Mouse (Mus musculus) MEL (cell line): ENCODE results near the gene Gramd1b. TPM values are rescaled to one million over a fixed set of nuclear protein-coding genes. Genes with fewer than 3 reads are reported as not detected.

Experiments used
- DNase-seq: peaks from one replicate; pipeline ENCODE4 v3.0.0; 2011; ENCODE audit warnings: low read depth, low spot score
- H3K27ac ChIP-seq: 2 replicates; pipeline ENCODE4 v1.5.1; 2012; ENCODE audit warnings: low read depth, mild to moderate bottlenecking, control low read depth, low read length, moderate library complexity; ENCODE audit not compliant: control insufficient read depth
- H3K27me3 ChIP-seq, 2 experiments: fragments of 150-350 bp in 1 of 2; sonication (generic) in 1 of 2; 2 replicates each; pipeline ENCODE4 v1.6.1; 2012; ENCODE audit warnings: low read length in 2 of 2, mild to moderate bottlenecking in 2 of 2, improper control_type of control experiment in 1 of 2, moderate library complexity in 1 of 2; ENCODE audit not compliant: insufficient read depth in 2 of 2, control insufficient read depth in 1 of 2
- H3K36me3 ChIP-seq, 2 experiments: 2 replicates each; pipeline ENCODE4 v1.6.1; 2012 to 2014; ENCODE audit warnings: low read length in 2 of 2, improper control_type of control experiment in 1 of 2, inconsistent platforms in 1 of 2, mild to moderate bottlenecking in 1 of 2; ENCODE audit not compliant: insufficient read depth in 2 of 2, control insufficient read depth in 1 of 2
- H3K4me1 ChIP-seq, 2 experiments: fragments of 150-350 bp in 1 of 2; sonication (generic) in 1 of 2; 2 replicates each; pipeline ENCODE4 v1.6.1; 2012; ENCODE audit warnings: low read length in 2 of 2, improper control_type of control experiment in 1 of 2, mild to moderate bottlenecking in 1 of 2; ENCODE audit not compliant: insufficient read depth in 2 of 2, control insufficient read depth in 1 of 2
- H3K4me3 ChIP-seq, 2 experiments: fragments of 150-350 bp in 1 of 2; sonication (generic) in 1 of 2; 2 replicates each; pipeline ENCODE4 v1.5.1; 2012; ENCODE audit warnings: low read depth in 2 of 2, low read length in 2 of 2, mild to moderate bottlenecking in 2 of 2, moderate library complexity in 2 of 2, control low read depth in 1 of 2, improper control_type of control experiment in 1 of 2; ENCODE audit not compliant: control insufficient read depth in 1 of 2, insufficient read depth in 1 of 2
- H3K79me2 ChIP-seq: 2 replicates; pipeline ENCODE4 v1.6.1; 2012; ENCODE audit warnings: mild to moderate bottlenecking, low read length, moderate library complexity; ENCODE audit not compliant: control insufficient read depth, poor library complexity, insufficient read depth
- H3K9ac ChIP-seq: 2 replicates; pipeline ENCODE4 v1.6.1; 2012; ENCODE audit warnings: low read depth, mild to moderate bottlenecking, control low read depth, low read length, moderate library complexity; ENCODE audit not compliant: control insufficient read depth, poor library complexity, severe bottlenecking
- H3K9me3 ChIP-seq: fragments of 150-350 bp; sonication (generic); replicated peaks from 2 replicates; pipeline ENCODE4 v1.6.1; 2012; ENCODE audit warnings: mild to moderate bottlenecking, low read length, improper control_type of control experiment, moderate library complexity; ENCODE audit not compliant: insufficient read depth
- CHD2 ChIP-seq: IDR thresholded peaks from 2 replicates; pipeline ENCODE4 v1.6.1; 2011; ENCODE audit warnings: low read length, improper control_type of control experiment
- CTCF ChIP-seq, 3 experiments: IDR thresholded peaks in 2 of 3; conservative IDR thresholded peaks in 1 of 3; 2 replicates each; pipeline ENCODE4 v1.5.1; 2011 to 2012; ENCODE audit warnings: low read length in 3 of 3, low read depth in 2 of 3, mild to moderate bottlenecking in 2 of 3, improper control_type of control experiment in 1 of 3, inconsistent platforms in 1 of 3, mixed read lengths in 1 of 3, moderate library complexity in 1 of 3; ENCODE audit not compliant: control insufficient read depth in 1 of 3, insufficient read depth in 1 of 3, poor library complexity in 1 of 3, severe bottlenecking in 1 of 3
- EP300 ChIP-seq, 2 experiments: IDR thresholded peaks; 2 replicates each; pipeline ENCODE4 v1.6.1; 2011; ENCODE audit warnings: improper control_type of control experiment in 2 of 2, low read length in 2 of 2, low read depth in 1 of 2, mild to moderate bottlenecking in 1 of 2
- ETS1 ChIP-seq: IDR thresholded peaks from 2 replicates; pipeline ENCODE4 v1.6.1; 2012; ENCODE audit warnings: low read depth, mild to moderate bottlenecking, inconsistent platforms, low read length, improper control_type of control experiment, moderate library complexity
- GABPA ChIP-seq: IDR thresholded peaks from 2 replicates; pipeline ENCODE4 v1.6.1; 2012; ENCODE audit warnings: low read depth, mild to moderate bottlenecking, inconsistent platforms, low read length, improper control_type of control experiment, moderate library complexity
- GATA1 ChIP-seq: IDR thresholded peaks from 2 replicates; pipeline ENCODE4 v1.6.1; 2011; ENCODE audit warnings: low read depth, low read length, improper control_type of control experiment
- KAT2A ChIP-seq: conservative IDR thresholded peaks from 2 replicates; pipeline ENCODE4 v1.6.1; 2012; ENCODE audit warnings: low read depth, low read length, improper control_type of control experiment, inconsistent platforms
- MEF2A ChIP-seq: IDR thresholded peaks from 2 replicates; pipeline ENCODE4 v1.6.1; 2014; ENCODE audit warnings: low read depth, mild to moderate bottlenecking, inconsistent platforms, low read length, improper control_type of control experiment; ENCODE audit not compliant: poor library complexity, insufficient replicate concordance, severe bottlenecking; ENCODE audit errors: extremely low read depth
- POLR2AphosphoS2 ChIP-seq: IDR thresholded peaks from 2 replicates; pipeline ENCODE4 v1.6.1; 2011; ENCODE audit warnings: low read length, improper control_type of control experiment
- POLR2AphosphoS5 ChIP-seq: IDR thresholded peaks from 2 replicates; pipeline ENCODE4 v1.6.1; 2012; ENCODE audit warnings: low read depth, borderline replicate concordance, mild to moderate bottlenecking, inconsistent platforms, low read length, moderate library complexity, mixed read lengths
- RAD21 ChIP-seq: IDR thresholded peaks from 2 replicates; pipeline ENCODE4 v1.6.1; 2011; ENCODE audit warnings: mild to moderate bottlenecking, low read depth, low read length, improper control_type of control experiment
- SIN3A ChIP-seq: IDR thresholded peaks from 2 replicates; pipeline ENCODE4 v1.6.1; 2012; ENCODE audit warnings: low read length, improper control_type of control experiment, inconsistent platforms
- SMC3 ChIP-seq: IDR thresholded peaks from 2 replicates; pipeline ENCODE4 v1.6.1; 2011; ENCODE audit warnings: low read depth, low read length, improper control_type of control experiment
- USF2 ChIP-seq, 2 experiments: IDR thresholded peaks; 2 replicates each; pipeline ENCODE4 v1.6.1; 2011 to 2012; ENCODE audit warnings: improper control_type of control experiment in 2 of 2, low read length in 2 of 2, borderline replicate concordance in 1 of 2, inconsistent platforms in 1 of 2, low read depth in 1 of 2, mild to moderate bottlenecking in 1 of 2; ENCODE audit not compliant: insufficient read depth in 1 of 2
- ZC3H11A ChIP-seq: IDR thresholded peaks from 2 replicates; pipeline ENCODE4 v1.6.1; 2012; ENCODE audit warnings: low read depth, mild to moderate bottlenecking, inconsistent platforms, low read length, improper control_type of control experiment
- ZNF384 ChIP-seq: IDR thresholded peaks from 2 replicates; pipeline ENCODE4 v1.6.1; 2012; ENCODE audit warnings: low read depth, mild to moderate bottlenecking, inconsistent platforms, low read length, improper control_type of control experiment
- polyA plus RNA-seq, 2 experiments: library from polyadenylated mRNA; stranded (reverse) in 1 of 2; unstranded in 1 of 2; fragments of >175 nt in 1 of 2; fragments of >200 nt in 1 of 2; gene quantifications; 2 replicates each; pipeline versions ENCODE4 v1.2.1 to v1.2.4; 2012; ENCODE audit warnings: low replicate concordance in 2 of 2, low read depth in 1 of 2; ENCODE audit not compliant: insufficient read length in 2 of 2, insufficient read depth in 1 of 2, missing spikeins in 1 of 2
- total RNA-seq: library from RNA; depleted of rRNA; stranded (reverse); fragments of 300-350 nt; gene quantifications from 2 replicates; pipeline ENCODE4 v1.2.3, GENCODE M21; 2012

Gramd1b gene
- total and polyA plus RNA-seq, 3 experiments, result not detected

GRCm38 (mm10) chr9:40269880-40270279, 261.3 kb downstream of the Gramd1b start:
- H3K79me2 ChIP-seq, result no peaks in the 10 kb centered on the region
- no peak for DNase-seq
- H3K27me3 ChIP-seq, result no peaks in the 10 kb centered on the region
- H3K36me3 ChIP-seq, result no peaks in the 10 kb centered on the region
- TF ChIP-seq SMC3 (no peak), CHD2 (no peak), CTCF (IDR thresholded peaks at IDR 0.05 in 2 of 3, conservative IDR thresholded peaks at IDR 0.05 in 1 of 3; ENCODE audit: control insufficient read depth in 1 of 3, insufficient read depth in 1 of 3, low read depth in 2 of 3, low read length in 3 of 3, poor library complexity in 1 of 3, severe bottlenecking in 1 of 3) (no peak), POLR2AphosphoS2 (no peak), USF2 (IDR thresholded peaks at IDR 0.05; ENCODE audit: borderline replicate concordance in 1 of 2, insufficient read depth in 1 of 2, low read depth in 1 of 2, low read length in 2 of 2) (no peak), ETS1 (no peak), MEF2A (no peak), GATA1 (no peak)
- H3K4me1 ChIP-seq, result no peaks in the 10 kb centered on the region
- H3K9me3 ChIP-seq, result no peaks in the 10 kb centered on the region
- H3K4me3 ChIP-seq, result no peak overlapping the region
- H3K9ac ChIP-seq, result no peak overlapping the region
- no peak overlapping the region for H3K27ac ChIP-seq

DNA sequence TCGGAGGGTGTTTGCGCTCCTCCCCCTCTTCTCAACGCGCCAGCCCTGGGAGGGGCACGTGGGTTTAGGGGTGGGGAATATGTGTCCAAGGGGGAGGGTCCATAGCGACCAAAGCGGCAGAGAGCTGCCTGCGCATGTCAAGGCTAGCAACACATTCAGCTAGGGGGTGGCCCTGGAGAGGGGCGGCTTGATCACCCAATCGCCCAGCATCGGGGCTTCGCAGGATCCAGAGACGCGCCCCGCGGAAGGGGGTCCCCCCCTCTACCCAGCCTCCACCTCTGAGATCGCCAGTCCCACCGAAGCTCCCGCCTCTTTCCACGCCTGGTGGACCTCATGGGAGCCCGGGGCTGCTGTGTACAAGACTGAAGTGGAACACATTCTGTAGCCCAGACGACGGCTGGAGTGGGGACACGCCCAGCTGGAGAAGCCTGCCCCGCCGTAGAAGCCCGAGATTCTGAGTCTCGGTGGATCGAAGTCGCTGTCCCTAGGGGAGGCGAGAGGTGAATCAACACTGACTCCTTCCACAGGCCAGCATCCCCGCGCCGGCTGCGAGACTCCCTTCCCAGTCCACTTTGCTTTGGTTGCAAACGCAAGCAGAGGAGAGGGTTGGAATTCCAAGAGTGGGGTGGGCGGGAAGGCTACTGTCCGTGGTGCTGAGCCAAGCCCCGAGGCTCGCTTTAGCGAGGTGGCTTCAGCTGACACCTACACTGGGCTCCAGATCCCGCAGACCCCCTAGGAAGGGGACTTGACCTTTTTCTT, 261.9 kb downstream of the Gramd1b start, which contains the start of gene Scn3b:
Gene Scn3b (plus strand): TSS at position 115 of the 759 bp plus-strand sequence.
- H3K27me3 ChIP-seq, result no peaks in the 10 kb centered on the region
- H3K9me3 ChIP-seq, result no peaks in the 10 kb centered on the region
- H3K9ac ChIP-seq, result no peak within 1 kb of the TSS
- H3K79me2 ChIP-seq, result no peaks in the 10 kb centered on the region
- DNase-seq, result no peak
- TF ChIP-seq ZC3H11A (no peak), ZNF384 (no peak), GABPA (no peak), KAT2A (no peak), SIN3A (no peak), RAD21 (no peak), EP300 (IDR thresholded peaks at IDR 0.05; ENCODE audit: low read depth in 1 of 2, low read length in 2 of 2) (no peak), POLR2AphosphoS5 (no peak), GATA1 (no peak), MEF2A (no peak), SMC3 (no peak), POLR2AphosphoS2 (no peak)
- H3K27ac ChIP-seq, result no peak within 1 kb of the TSS
- no peaks in the 10 kb centered on the region for H3K4me1 ChIP-seq
- H3K4me3 ChIP-seq, result no peak within 1 kb of the TSS
- no peaks in the 10 kb centered on the region for H3K36me3 ChIP-seq
